Mouse (Mus musculus) layer of hippocampus, postnatal 25 days (tissue): ENCODE data around the gene Gm49369. TPM values are rescaled to one million over a fixed set of nuclear protein-coding genes. Genes with fewer than 3 reads are reported as not detected.
A peak's percentile ranks its signal among the peaks of the same experiment; 100 is the strongest.
"Not testable (repeated sequence)": the region's sequence is repeated elsewhere in the genome, so short reads cannot be mapped to it uniquely, and the experiment has no call there.

Experiments used
- DNase-seq, 2 experiments: peaks; one replicate each; pipeline ENCODE4 v3.0.0; 2022; ENCODE audit warnings: mixed read lengths in 2 of 2, low spot score in 1 of 2; ENCODE audit errors: extremely low spot score in 1 of 2
- total RNA-seq, 2 experiments: library from RNA; stranded (reverse); gene quantifications; 2 replicates each; pipeline ENCODE4 v1.2.3; 2021

The Gm49369 gene
- total RNA-seq, 2 experiments from 2014 or later = 3.2 to 10.3 TPM

DNA sequence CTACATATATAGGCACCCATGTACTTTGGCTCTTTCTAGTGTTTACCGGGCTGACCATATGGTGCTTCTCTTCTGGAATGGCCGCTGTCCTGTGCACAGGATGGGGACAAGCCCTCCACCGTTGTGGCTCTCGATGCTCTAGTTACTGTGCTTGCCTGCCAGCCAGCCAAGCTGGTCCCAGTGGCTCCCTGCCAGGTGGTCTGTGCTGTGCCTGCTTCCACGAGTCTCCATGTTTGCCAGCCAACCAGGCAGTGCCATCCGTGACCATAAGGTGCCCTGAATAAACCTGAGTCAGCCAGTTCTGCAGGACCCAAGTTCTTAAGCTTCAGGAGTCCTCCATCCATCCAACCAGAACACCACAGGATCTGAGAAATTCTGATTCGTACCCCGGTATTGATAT, 47.3 kb downstream of the Gm49369 start:
- DNase-seq = no peak

GRCm38 (mm10) chr7:142334246-142334645, 48.2 kb downstream of the Gm49369 start:
- peak; percentile 87 to 99 for DNase-seq

GRCm38 (mm10) chr7:142332741-142333140, 49.7 kb downstream of the Gm49369 start:
- not testable (repeated sequence) for DNase-seq

DNA sequence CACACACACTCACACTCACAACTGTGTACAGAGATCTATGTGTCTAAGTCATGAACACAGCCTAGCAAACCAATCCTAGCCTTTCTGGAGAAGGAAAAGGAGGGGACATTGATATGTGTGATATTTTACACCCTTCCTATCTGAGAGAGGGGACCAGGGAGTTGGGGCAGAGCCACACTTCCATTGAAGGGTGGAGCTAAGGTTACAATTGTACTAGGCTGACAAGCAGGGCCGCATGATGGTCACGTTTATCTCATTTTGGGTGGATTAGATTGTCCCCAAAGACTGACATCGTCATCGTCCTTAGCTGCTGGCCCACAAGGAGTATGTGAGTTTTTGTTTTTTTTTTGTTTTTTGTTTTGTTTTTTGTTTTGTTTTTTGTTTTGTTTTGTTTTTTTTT, 51.2 kb downstream of the Gm49369 start:
- no peak for DNase-seq

DNA sequence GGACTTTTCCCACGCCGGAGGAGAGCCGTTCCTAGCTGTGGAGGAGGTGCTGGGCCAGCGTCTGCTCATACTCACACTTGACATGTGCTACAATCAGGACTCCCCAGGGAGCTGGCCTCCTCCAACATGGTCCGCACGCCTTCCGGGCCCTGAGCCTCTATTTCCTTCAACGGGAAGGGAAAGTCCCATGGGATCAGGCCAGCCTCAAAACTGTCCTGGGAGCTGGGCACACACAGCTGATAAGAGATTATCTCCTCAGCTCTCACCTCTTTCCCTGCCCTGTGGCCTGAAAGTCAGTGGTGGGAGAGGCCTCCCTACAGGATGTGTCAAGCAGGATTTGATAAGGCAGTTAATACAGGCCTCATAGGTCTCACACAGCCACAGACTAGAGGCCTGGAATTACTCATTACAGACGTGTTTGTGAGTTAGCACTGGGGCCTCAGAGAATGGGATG, 52.2 kb downstream of the Gm49369 start:
- DNase-seq = no peak

- DNase-seq = no peak
Measured at GRCm38 (mm10) chr7:142328507-142328906, 54.0 kb downstream of the Gm49369 start.

DNA sequence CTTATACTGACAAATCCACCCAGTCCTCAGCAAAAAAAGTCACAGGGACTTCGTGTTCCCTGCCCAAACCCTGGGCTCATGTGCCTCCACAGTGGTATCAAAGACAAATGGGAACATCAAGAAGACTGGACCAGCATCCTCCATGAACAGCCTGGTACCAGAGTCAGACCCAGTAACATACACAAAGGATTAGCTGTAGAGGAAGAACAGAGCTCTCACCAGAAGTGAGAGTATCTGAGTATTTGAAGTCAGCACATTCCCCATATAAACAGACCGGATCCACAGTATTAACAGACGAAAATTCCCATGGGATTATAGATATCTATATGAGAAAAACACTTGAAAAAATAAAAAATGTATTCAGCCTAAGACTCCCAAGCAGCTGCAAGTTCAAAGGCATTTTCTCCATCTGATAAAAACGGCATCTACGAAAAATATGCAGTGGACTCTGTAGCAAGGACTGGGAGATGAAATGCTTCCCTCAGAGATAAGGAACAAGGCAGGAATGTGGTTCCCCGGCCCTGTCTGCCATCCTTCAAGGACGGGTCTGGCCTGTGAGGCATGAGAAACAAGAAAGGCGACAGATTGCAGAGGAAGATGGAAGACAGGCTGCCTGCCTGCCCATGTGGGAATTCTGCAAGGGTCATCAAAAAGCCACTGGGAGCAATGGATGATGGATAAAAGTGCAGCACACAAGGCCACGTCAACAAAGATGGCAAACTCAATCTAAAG, 55.6 kb downstream of the Gm49369 start:
- no peak for DNase-seq

DNA sequence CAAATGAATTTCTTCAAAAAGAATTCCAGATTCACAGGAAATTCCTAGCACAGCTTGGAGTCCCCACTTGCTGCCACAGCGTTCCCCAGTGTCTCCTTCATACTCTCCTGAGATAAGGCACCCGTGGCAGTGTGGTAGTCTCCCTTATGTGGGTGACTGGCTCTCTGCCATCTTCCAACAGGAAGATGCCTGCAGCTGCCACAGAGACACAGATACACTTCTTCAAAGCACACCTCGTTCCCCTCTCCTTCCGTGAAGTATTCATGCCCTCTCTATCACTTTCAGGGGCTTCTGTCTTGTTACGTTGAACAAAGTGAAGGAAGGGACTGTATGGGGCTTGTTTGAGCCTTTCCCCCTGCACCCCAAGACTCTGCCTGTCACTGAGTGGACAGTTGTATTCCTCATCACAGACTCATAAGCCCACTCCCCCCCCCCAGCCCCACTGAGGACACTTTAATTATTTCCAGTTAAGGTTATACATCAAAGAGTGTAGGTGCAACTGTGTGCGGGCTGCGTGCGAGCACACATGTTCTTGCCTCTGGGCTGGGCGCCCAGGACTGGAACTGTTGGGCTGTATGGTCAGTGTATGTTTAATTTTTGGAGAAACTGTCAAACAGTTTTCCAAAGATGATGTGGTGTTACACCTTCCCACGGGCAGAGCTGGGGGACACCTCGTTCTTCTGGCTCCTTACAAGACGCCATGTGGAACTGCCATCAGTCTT, 58.9 kb downstream of the Gm49369 start:
- no peak for DNase-seq

- no peak for DNase-seq
Measured at GRCm38 (mm10) chr7:142322641-142323040, 59.8 kb downstream of the Gm49369 start.

- DNase-seq = not testable (repeated sequence)
Measured at GRCm38 (mm10) chr7:142321637-142322306, 60.7 kb downstream of the Gm49369 start.

Other genes starting within 250 kb of the Gm49369 start
- gene Gm39115, start 246.6 kb downstream of the Gm49369 start, total RNA-seq = not detected
- gene Gm45337, start 238.1 kb downstream of the Gm49369 start, total RNA-seq = not detected
- gene Gm29735, start 225.6 kb downstream of the Gm49369 start, total RNA-seq = not detected
- not detected for gene Gm4553, start 216.9 kb downstream of the Gm49369 start, total RNA-seq
- gene Krtap5-2, start 206.7 kb downstream of the Gm49369 start, total RNA-seq = not detected
- gene Gm10153, start 192.3 kb downstream of the Gm49369 start, total RNA-seq = not detected
- not detected for gene Krtap5-3, start 181.3 kb downstream of the Gm49369 start, total RNA-seq
- gene Gm7579, start 170.8 kb downstream of the Gm49369 start, total RNA-seq = not detected
- not detected for gene Krtap5-5, start 152.7 kb downstream of the Gm49369 start, total RNA-seq
- gene Gm40460, start 141.6 kb downstream of the Gm49369 start, total RNA-seq = not detected
- gene Gm2431, start 124.3 kb downstream of the Gm49369 start, total RNA-seq = not detected
- not detected for gene Gm4559, start 108.3 kb downstream of the Gm49369 start, total RNA-seq
- gene Krtap5-1, start 85.5 kb downstream of the Gm49369 start, total RNA-seq = not detected
- not detected for gene Krtap5-4, start 79.1 kb downstream of the Gm49369 start, total RNA-seq
- 10 to 100 TPM; 40.7 to 41.8 TPM for gene Ifitm10, start 8.9 kb downstream of the Gm49369 start, total RNA-seq
- 100 to 1,000 TPM; 313 to 344 TPM for gene Ctsd, start 5.4 kb upstream of the Gm49369 start, total RNA-seq
- not detected for gene Syt8, start 52.2 kb upstream of the Gm49369 start, total RNA-seq
- under 1 TPM in 1 of 2 experiments, not detected in 1; 0.70 TPM for gene Tnni2, start 59.1 kb upstream of the Gm49369 start, total RNA-seq
- gene Lsp1, start 78.1 kb upstream of the Gm49369 start, total RNA-seq = 1 to 10 TPM; 2.2 to 4.2 TPM
- gene Tnnt3, start 116.2 kb upstream of the Gm49369 start, total RNA-seq = not detected
- 1 to 10 TPM; 5.8 to 6.7 TPM for gene Mrpl23, start 150.0 kb upstream of the Gm49369 start, total RNA-seq